Mouse (Mus musculus) midbrain, embryonic 14.5 days (tissue): ENCODE measurements around the gene Mindy4. TPM values are rescaled to one million over a fixed set of nuclear protein-coding genes. Genes with fewer than 3 reads are reported as not detected.

ENCODE experiments used
- ATAC-seq: fragments of 200-750 bp; cut with Nextera tagmentation; 2 replicates; pipeline ENCODE4 v1.8.0; 2017; ENCODE audit warnings: moderate number of reproducible peaks, moderate library complexity; ENCODE audit not compliant: low FRiP score, low TSS enrichment
- DNase-seq: peaks from one replicate; pipeline ENCODE4 v3.0.0-alpha.2; 2015
- H3K27ac ChIP-seq: fragments of 300-500 bp; sonication (generic); replicated peaks from 2 replicates; pipeline ENCODE4 v1.5.1; 2014; ENCODE audit warnings: mild to moderate bottlenecking, low read depth, low read length, moderate library complexity
- H3K27me3 ChIP-seq: fragments of 300-500 bp; sonication (generic); 2 replicates; pipeline ENCODE4 v1.6.1; 2014; ENCODE audit warnings: low read length, control low read depth, mixed read lengths; ENCODE audit not compliant: control insufficient read depth, insufficient read depth
- H3K36me3 ChIP-seq: fragments of 300-500 bp; sonication (generic); 2 replicates; pipeline ENCODE4 v1.6.1; 2014; ENCODE audit warnings: low read length, control low read depth; ENCODE audit not compliant: control insufficient read depth, insufficient read depth
- H3K4me1 ChIP-seq: fragments of 300-500 bp; sonication (generic); 2 replicates; pipeline ENCODE4 v1.6.1; 2014; ENCODE audit warnings: mild to moderate bottlenecking, antibody characterized with exemption, low read length, control low read depth; ENCODE audit not compliant: control insufficient read depth, insufficient read depth
- H3K4me2 ChIP-seq: fragments of 300-500 bp; sonication (generic); 2 replicates; pipeline ENCODE4 v1.6.1; 2014; ENCODE audit warnings: mild to moderate bottlenecking, low read length, moderate library complexity
- H3K4me3 ChIP-seq: fragments of 300-500 bp; sonication (generic); replicated peaks from 2 replicates; pipeline ENCODE4 v1.5.1; 2014; ENCODE audit warnings: low read depth, low read length
- H3K9ac ChIP-seq: fragments of 300-500 bp; sonication (generic); replicated peaks from 2 replicates; pipeline ENCODE4 v1.6.1; 2014; ENCODE audit warnings: mild to moderate bottlenecking, low read length, moderate library complexity
- H3K9me3 ChIP-seq: fragments of 300-500 bp; sonication (generic); 2 replicates; pipeline ENCODE4 v1.6.1; 2016; ENCODE audit warnings: low read length, control low read depth, mixed read lengths; ENCODE audit not compliant: control insufficient read depth
- WGBS: fragments of 180-500 bp; shearing (Covaris S2); extraction: QIAGEN DNeasy Blood & Tissue Kit; methylation state at CpG from one replicate; pipeline ENCODE4 v1.1.7; 2014; 5-methylcytosine and 5-hydroxymethylcytosine counted together
- polyA plus RNA-seq: library from polyadenylated mRNA; unstranded; fragments of >200 nt; fragmentation: Nextera tagmentation; extraction: Ambion mirVana; gene quantifications from 2 replicates; pipeline ENCODE4 v1.2.1, GENCODE M21; 2014

The Mindy4 gene
- polyA plus RNA-seq, 1 experiment from 2014 or later, result 14.6 TPM

DNA sequence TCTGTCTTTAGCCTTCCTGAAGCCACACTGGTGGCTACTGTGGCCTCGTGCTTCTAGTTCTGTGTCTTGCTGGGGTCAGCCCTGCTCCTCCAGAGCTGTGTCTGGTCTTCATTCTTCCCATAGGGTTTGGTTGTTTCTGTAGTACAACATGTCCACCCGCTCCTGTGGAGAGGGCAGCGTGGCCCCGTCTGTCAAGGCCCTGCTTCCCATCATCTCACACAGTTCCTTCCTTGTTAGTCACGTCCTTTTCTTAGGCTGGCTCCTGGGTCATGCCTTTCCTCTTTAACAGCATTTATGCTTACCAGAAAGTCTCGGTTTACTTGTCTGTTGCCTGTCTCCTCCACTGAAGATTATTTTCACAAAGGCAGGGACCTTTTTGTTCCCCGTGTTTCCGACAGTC is 26.9 kb downstream of the Mindy4 start:
- Histone ChIP-seq H3K36me3 (no peaks in the 10 kb centered on the region), H3K4me3 (no peak overlapping the region), H3K27me3 (no peaks in the 10 kb centered on the region), H3K27ac (no peak overlapping the region), H3K9ac (no peak overlapping the region), H3K9me3 (no peaks in the 10 kb centered on the region), H3K4me2 (no peak overlapping the region), H3K4me1 (no peaks in the 10 kb centered on the region)
- 90% methylated on average over 8 of the region's 8 CpGs for WGBS
- ATAC-seq (no peak), DNase-seq (no peak)

DNA sequence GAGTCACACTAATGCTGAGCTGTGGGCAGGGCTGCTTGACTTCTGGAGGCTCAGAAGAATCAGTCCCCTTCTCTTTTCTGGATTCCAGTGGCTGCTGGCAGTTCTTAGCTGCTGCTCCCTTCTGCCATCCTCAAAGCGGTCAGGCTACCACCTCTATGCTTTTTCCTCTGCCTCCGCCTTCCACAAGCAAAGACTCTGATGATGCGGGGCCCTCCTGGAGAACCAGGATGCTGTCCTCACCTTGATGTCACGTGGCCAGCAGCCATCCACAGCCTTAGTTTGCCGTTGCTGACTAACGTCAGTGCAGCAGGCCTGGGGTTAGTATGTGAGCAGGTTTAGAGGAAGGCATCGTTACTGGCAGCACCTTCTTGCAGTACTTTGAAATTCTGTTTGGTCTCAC is 28.9 kb downstream of the Mindy4 start:
- H3K4me2 ChIP-seq, result no peak overlapping the region
- H3K9me3 ChIP-seq, result no peaks in the 10 kb centered on the region
- no peaks in the 10 kb centered on the region for H3K36me3 ChIP-seq
- DNase-seq (no peak), ATAC-seq (no peak)
- H3K9ac ChIP-seq, result no peak overlapping the region
- H3K4me1 ChIP-seq, result no peaks in the 10 kb centered on the region
- no peak overlapping the region for H3K27ac ChIP-seq
- 91% methylated on average over 7 of the region's 7 CpGs for WGBS
- H3K27me3 ChIP-seq, result no peaks in the 10 kb centered on the region
- no peak overlapping the region for H3K4me3 ChIP-seq

DNA sequence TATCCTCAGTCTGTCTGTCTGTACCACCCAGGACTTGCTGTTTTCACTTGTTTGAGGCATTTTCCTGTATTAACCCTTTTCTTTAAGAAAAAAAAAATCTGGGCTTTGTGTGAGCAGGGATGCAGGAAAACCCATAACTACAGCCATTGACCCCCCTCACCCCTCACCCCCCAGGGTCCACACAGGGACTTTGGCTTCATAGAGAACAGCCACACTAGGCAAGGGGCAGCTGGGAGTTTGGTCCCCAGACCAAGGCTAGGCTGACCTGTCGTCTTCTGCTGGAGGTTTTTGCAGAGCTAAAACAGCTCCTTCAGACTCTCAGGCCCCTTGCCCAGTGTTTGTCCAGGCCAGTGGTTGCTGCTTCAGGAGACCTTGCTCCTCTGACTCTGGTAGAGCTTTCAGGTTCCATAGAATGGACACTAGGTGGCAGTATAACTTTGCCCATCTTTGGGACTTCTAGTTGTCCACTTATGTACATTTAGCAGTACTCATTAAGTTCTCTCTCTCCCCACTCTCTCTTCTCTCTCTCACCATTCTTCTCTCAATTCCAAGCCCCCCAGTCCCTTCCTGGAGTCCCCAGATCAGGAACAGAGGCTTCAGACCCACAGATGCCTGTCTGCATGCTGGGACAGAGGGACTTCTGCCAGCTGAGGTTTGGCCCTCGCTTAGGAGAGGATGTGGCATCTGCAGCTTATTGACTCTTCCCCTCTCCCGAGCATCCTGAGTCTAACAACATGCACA is 29.5 kb downstream of the Mindy4 start:
- ATAC-seq (no peak), DNase-seq (peak; percentile 92)
- Histone ChIP-seq H3K4me2 (no peak overlapping the region), H3K36me3 (no peaks in the 10 kb centered on the region), H3K4me1 (no peaks in the 10 kb centered on the region), H3K9me3 (no peaks in the 10 kb centered on the region), H3K9ac (no peak overlapping the region), H3K27me3 (no peaks in the 10 kb centered on the region), H3K4me3 (no peak overlapping the region), H3K27ac (no peak overlapping the region)
- 67% methylated on average over 3 of the region's 3 CpGs for WGBS

DNA sequence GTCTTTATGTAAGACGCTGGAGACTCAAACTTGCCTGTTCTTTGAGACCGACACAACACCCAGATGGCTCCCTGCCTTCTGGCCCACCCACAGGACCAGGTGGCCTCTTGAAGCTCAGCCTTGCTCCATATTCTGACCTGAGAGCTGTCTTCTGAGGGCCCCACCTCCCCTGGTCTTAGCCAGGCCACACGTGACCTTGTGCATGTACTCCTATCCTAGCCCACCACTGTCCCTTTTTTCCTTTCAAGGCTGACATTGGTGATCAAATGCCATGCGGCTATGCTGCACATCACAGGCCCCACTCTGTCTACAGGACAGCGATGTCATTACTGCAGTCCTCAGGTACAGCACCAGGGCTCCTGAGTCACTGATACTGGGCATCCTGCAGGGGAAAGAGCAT is 30.1 kb downstream of the Mindy4 start:
- H3K9me3 ChIP-seq, result no peaks in the 10 kb centered on the region
- H3K4me1 ChIP-seq, result no peaks in the 10 kb centered on the region
- no peak overlapping the region for H3K4me2 ChIP-seq
- no peak for ATAC-seq
- H3K27ac ChIP-seq, result no peak overlapping the region
- no peaks in the 10 kb centered on the region for H3K27me3 ChIP-seq
- no peak for DNase-seq
- no peak overlapping the region for H3K4me3 ChIP-seq
- no peaks in the 10 kb centered on the region for H3K36me3 ChIP-seq
- 95% methylated on average over 5 of the region's 5 CpGs for WGBS
- H3K9ac ChIP-seq, result no peak overlapping the region

DNA sequence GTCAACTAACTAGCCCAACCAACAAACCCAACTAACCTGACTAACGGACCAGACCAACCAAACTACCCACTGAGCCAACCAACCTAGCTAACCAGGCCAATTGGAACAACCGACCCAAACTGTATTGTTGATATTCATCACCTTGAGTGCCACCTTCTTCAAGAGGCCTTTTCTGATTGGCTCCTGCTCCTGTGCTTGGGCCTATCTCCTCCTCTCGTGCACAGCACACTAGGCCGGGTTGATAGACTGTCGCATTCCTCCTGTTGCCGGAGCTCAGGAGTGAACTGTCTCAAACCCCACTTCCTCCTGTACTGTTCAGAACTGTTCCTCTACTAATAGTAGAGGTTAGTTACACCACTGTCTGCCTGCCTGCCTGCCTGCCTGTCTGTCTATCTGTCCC is 31.5 kb downstream of the Mindy4 start:
- no peaks in the 10 kb centered on the region for H3K4me1 ChIP-seq
- no peak overlapping the region for H3K27ac ChIP-seq
- no peak for DNase-seq
- WGBS, result 91% methylated on average over 6 of the region's 6 CpGs
- no peaks in the 10 kb centered on the region for H3K36me3 ChIP-seq
- no peak overlapping the region for H3K4me3 ChIP-seq
- no peaks in the 10 kb centered on the region for H3K9me3 ChIP-seq
- H3K27me3 ChIP-seq, result no peaks in the 10 kb centered on the region
- no peak overlapping the region for H3K4me2 ChIP-seq
- ATAC-seq, result no peak
- no peak overlapping the region for H3K9ac ChIP-seq

DNA sequence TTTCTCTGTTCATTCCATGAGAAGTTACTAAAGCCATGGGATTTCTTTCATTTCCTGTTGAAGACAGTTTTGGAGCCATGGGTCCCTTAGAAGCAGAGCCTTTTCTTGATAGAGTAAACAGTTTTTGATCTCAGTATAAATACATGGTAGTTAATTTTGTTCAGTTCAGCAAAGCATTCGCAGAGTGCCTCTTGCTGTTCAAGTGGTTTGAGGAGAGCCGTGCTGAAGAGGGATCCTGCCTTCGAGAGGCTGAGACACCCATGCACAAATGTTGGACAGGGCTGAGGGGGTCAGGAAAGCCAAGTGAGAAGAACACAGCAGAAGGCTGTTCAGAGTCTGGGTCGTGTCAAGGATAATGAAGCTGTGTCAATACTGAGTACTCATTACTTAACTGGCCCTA is 32.5 kb downstream of the Mindy4 start:
- no peaks in the 10 kb centered on the region for H3K4me1 ChIP-seq
- ATAC-seq (no peak), DNase-seq (no peak)
- H3K4me2 ChIP-seq, result no peak overlapping the region
- no peak overlapping the region for H3K4me3 ChIP-seq
- no peak overlapping the region for H3K27ac ChIP-seq
- no peak overlapping the region for H3K9ac ChIP-seq
- H3K9me3 ChIP-seq, result no peaks in the 10 kb centered on the region
- H3K36me3 ChIP-seq, result no peaks in the 10 kb centered on the region
- no peaks in the 10 kb centered on the region for H3K27me3 ChIP-seq
- 89% methylated on average over 4 of the region's 4 CpGs for WGBS

DNA sequence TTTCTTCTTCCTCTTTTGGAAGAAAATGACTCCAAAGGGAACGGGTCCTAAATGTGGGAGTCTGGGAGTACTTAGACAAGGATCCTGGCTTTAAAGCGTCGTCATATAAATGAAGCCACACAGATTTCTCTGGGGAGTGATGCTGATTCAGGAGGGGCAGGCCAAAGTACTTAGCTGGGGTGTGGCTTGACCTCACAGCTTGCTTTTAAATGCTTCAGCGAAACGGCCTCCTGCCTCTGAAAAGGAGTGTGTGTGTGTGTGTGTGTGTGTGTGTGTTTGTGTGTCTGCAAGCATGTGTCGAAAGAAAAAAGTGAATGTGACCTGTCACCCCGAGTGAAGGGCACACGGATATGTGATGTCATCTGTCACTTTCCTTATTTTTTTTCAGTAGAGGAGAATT is 36.7 kb downstream of the Mindy4 start:
- H3K27me3 ChIP-seq, result no peaks in the 10 kb centered on the region
- WGBS, result 67% methylated on average over 8 of the region's 8 CpGs
- H3K9ac ChIP-seq, result no peak overlapping the region
- H3K27ac ChIP-seq, result no peak overlapping the region
- no peak overlapping the region for H3K4me2 ChIP-seq
- DNase-seq (no peak), ATAC-seq (no peak)
- no peak overlapping the region for H3K4me3 ChIP-seq
- no peaks in the 10 kb centered on the region for H3K4me1 ChIP-seq
- no peaks in the 10 kb centered on the region for H3K9me3 ChIP-seq
- H3K36me3 ChIP-seq, result no peaks in the 10 kb centered on the region

DNA sequence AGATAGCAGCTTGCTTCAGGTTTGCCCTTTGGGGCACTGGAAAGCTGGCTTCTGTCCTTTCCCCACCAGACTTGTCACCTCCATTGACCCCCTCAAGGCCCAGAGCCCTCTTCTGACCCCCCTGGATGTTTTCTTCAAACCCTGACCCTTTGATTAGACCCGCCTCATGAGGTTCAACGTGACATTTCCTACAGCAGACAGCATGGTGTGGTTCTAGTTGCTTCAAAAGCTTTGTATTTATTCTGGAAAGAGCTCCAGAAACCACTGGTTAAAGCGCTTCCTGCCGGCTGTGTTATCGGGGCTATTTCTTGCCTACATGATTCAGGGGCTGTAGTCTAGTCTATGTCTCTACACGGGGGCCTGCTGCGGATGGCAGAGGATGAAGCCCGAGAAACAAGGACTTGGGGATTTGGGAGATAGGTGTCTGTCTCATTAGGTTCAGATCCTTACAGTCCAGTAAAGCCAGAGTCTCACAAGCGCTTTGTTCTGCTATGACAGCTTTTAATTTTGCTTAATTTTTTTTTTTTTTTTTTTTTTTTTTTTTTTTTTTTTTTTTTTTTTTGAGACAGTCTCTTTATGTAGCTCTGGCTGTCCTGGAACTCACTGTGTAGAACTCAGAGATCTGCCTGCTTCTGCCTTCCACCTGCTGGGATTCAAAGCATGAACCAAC is 37.5 kb downstream of the Mindy4 start:
- 94% methylated on average over 9 of the region's 9 CpGs for WGBS
- Histone ChIP-seq H3K27ac (no peak overlapping the region), H3K27me3 (no peaks in the 10 kb centered on the region), H3K9ac (no peak overlapping the region), H3K36me3 (no peaks in the 10 kb centered on the region), H3K9me3 (no peaks in the 10 kb centered on the region), H3K4me3 (no peak overlapping the region), H3K4me2 (no peak overlapping the region), H3K4me1 (no peaks in the 10 kb centered on the region)
- no peak for DNase-seq
- no peak for ATAC-seq

DNA sequence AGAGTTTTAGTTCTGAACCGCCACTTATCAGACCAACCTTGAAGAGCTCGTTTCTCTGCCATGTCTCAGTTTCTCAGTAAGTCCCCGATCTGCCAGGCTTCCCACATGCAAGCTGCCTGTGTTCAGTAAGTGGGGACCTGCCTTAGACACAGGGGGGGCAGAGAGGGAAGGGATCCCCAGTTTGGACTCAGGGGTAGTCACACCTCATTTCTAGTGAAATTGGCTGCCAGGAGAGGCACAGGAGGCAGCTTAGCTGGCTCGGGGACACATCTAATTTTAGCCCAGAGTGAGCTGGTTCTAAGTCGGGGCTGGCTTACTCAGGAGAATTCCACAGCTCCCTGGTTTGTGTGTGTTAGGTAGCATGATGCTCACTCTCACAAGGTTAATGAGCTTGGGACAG is 38.3 kb downstream of the Mindy4 start:
- DNase-seq, result no peak
- WGBS, result 84% methylated on average over 5 of the region's 5 CpGs

More for the DNA sequence above, 38.3 kb downstream of the Mindy4 start:
- Histone ChIP-seq H3K27ac (no peak overlapping the region), H3K9ac (no peak overlapping the region), H3K9me3 (no peaks in the 10 kb centered on the region), H3K27me3 (no peaks in the 10 kb centered on the region), H3K4me2 (no peak overlapping the region), H3K4me3 (no peak overlapping the region), H3K36me3 (no peaks in the 10 kb centered on the region), H3K4me1 (no peaks in the 10 kb centered on the region)
- no peak for ATAC-seq
